Mouse (Mus musculus) lung, postnatal 10 days (tissue): ENCODE measurements around the gene Wdfy2.
"Not testable (repeated sequence)": the region's sequence is repeated elsewhere in the genome, so short reads cannot be mapped to it uniquely, and the experiment has no call there.

Experiments
- DNase-seq: peaks from one replicate; pipeline ENCODE4 v3.0.0; 2021

Gene Wdfy2

GRCm38 (mm10) chr14:62837641-62838252, at the start of gene Wdfy2:
TSS of gene Wdfy2 (plus strand) at chr14:62837678.
- peak; percentile 60 for DNase-seq

DNA sequence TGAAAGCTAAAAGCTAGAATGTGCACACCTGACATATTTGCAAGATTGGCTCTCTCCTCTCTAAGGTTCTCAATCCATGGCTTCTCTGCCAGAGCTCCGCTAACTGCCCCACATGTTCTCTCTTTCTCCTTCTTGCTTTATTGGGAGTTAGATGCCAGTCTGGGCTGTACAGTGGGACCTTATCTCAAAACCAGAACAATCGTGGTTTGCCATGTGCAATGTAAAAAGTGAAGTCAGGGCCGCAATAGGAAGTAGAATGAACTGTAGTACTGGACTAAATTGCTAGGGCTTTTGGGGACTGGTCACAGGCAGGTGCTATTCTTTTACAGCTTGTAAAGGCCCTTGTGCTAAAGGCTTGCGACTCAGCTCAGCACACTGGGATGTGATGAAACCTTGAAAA, 48.2 kb upstream of the Wdfy2 start:
- DNase-seq = no peak

DNA sequence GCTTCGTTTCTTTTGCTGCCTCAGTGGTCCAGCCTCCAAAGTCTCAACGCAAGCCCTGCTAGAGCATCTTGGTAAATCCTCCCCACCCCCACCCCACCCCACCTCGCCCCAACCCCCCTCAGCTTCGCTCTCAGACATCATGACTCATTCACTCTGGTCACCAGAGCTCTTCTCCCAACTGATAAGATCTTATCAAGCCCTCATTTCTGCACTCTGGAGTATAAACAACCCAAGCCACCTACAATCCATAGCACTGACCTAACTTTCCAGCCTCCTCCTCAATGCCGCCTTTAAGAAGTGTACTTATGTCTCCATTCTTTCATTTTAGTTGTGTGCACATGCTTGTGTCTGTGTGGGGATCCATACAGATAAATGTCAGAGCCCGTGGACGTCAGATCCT, 41.8 kb upstream of the Wdfy2 start:
- no peak for DNase-seq

DNA sequence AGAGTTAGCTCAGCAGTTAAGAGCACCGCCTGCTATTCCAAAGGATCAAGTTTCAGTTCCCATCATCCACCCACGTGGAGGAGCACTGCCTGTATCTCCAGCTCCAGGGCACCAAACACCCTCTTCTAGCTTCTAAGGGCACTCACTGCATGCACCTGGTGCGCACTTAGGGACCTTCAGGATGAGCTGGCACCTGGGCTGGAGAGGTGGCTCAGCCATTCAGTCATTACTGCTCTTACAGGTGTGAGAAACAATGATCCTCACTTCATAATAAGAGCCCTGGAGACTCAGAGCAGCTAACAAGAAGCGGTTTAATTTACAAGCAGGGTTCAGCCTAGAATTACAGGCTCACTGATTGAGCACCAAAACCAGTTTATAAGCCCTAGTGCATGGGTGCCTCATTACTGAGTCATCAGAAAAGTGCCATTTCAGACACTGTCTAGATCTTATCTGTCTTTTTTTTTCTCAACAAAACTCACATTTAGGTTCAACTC, 38.8 kb upstream of the Wdfy2 start:
- no peak for DNase-seq

- no peak for DNase-seq
Measured at GRCm38 (mm10) chr14:62800791-62801190, 36.7 kb upstream of the Wdfy2 start.

GRCm38 (mm10) chr14:62803204-62803603, 34.3 kb upstream of the Wdfy2 start:
- no peak for DNase-seq

DNA sequence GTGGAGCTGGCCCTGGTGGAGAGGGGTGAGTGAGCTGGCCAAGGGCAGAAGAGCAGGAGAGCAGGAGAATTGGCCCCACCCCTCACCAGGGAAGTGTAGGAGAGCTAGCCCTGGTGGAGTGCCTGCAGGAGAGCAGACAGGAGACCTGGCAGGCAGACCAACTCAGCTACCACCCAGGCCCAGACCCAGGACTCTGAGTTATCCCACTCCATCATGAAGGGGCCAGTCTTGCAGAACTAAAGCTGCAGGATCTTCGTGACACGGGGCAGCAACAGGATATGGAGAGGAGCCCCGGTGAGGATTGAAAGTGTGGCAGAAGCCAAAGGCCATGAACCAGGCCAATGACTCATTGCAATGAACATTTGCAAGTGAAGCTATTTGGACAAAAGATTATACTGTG, 30.6 kb upstream of the Wdfy2 start:
- no peak for DNase-seq

- no peak for DNase-seq
Measured at GRCm38 (mm10) chr14:62808661-62809523, 28.6 kb upstream of the Wdfy2 start.

DNA sequence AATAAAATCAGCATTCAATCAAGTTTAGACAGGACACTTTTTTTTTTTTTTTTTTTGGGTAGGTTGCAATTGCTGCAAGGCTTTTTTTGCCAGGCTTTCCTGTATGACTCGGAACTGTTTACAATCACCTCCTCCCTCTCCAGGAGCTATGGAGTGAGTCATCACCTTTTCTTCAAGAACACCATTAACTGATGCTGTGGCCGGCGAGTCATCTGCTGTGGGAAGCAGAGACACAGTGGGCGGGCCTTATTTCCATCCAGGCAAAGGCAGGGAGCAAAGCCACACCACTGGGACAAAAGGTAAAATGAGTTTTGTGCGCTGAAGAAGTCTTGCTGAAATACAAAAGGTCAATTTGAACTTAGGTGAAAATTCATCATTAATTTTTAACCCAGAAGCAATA, 24.7 kb upstream of the Wdfy2 start:
- no peak for DNase-seq

DNA sequence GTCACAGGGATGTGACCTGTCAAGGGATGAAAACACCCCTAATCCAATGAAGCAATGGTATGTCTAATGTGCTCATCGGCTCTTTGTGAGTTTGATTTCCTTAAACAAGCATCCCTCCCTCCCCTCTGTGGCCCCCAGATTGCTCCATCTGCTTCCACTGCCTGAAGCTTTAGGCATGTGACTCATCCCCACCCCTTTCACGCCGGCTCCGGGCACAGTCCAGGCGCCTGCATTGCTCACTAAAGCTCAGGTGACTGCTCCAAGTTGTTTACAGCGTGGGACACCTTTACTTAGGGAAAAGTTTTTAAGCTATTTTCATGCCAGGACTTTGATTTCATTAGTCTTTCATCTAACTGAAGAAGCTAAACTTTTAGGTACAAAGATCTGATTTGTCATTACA, 22.9 kb upstream of the Wdfy2 start:
- DNase-seq = no peak

GRCm38 (mm10) chr14:62816827-62817226, 20.7 kb upstream of the Wdfy2 start:
- no peak for DNase-seq

GRCm38 (mm10) chr14:62825575-62826332, 11.7 kb upstream of the Wdfy2 start:
- no peak for DNase-seq

GRCm38 (mm10) chr14:62829291-62829690, 8.2 kb upstream of the Wdfy2 start:
- DNase-seq = no peak

- no peak for DNase-seq
Measured at GRCm38 (mm10) chr14:62831691-62832275, 5.7 kb upstream of the Wdfy2 start.

DNA sequence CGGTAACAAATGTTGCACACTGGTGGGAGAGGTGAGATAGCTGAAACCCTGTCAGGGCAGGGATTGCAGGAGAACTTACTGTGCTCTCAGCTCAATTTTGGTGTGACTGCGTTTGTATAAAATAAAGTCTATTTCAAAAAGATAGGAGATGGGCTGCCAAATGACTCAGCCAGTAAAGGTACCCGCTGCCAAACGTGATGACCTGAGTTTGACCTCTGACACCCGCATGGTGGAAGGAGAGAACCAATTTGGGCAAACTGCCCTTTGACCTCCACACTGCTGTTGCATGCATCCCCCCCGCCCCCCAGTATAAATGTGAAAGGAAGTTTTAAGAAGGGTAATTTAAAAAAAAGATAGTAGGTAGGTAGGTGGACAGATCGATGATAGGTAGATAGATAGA, 4.4 kb upstream of the Wdfy2 start:
- DNase-seq = no peak

GRCm38 (mm10) chr14:62833541-62833940, 3.9 kb upstream of the Wdfy2 start:
- DNase-seq = no peak

DNA sequence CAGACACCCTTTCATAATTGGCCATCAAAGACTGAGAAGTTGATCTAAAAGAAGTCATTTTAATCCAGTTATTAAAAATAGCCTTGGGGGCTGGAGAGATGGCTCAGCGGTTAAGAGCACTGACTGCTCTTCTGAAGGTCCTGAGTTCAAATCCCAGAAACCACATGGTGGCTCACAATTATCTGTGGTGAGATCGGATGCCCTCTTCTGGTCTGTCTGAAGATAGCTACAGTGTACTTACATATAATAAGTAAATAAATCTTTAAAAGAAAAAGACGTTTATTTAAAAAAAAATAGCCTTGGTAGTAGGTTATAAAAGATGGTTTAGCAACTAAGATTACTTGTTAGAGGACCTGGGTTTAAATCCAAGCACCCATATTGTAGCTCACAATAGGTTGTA, 1.7 kb upstream of the Wdfy2 start:
- DNase-seq = not testable (repeated sequence)

GRCm38 (mm10) chr14:62836926-62837640, 395 bp upstream of the Wdfy2 start:
- peak; percentile 99 for DNase-seq

- peak; percentile 11 for DNase-seq
Measured at GRCm38 (mm10) chr14:62838336-62838735, 858 bp downstream of the Wdfy2 start.

GRCm38 (mm10) chr14:62841726-62842125, 4.2 kb downstream of the Wdfy2 start:
- no peak for DNase-seq

GRCm38 (mm10) chr14:62842495-62842894, 5.0 kb downstream of the Wdfy2 start:
- no peak for DNase-seq

GRCm38 (mm10) chr14:62842976-62843375, 5.5 kb downstream of the Wdfy2 start:
- no peak for DNase-seq
